Mouse (Mus musculus) testis, adult 2 months (tissue): ENCODE results near the gene Ormdl2. TPM values are rescaled to one million over a fixed set of nuclear protein-coding genes. Genes with fewer than 3 reads are reported as not detected.

Experiments
- H3K27ac ChIP-seq: fragments of 200-500 bp; 2 replicates; pipeline ENCODE4 v1.5.1; 2012; ENCODE audit warnings: low read depth, low read length; ENCODE audit not compliant: control insufficient read depth, insufficient read depth
- H3K27me3 ChIP-seq: fragments of 200-500 bp; 2 replicates; pipeline ENCODE4 v1.6.1; 2012; ENCODE audit warnings: mild to moderate bottlenecking, low read length, moderate library complexity; ENCODE audit not compliant: control insufficient read depth, insufficient read depth
- H3K36me3 ChIP-seq: fragments of 200-500 bp; 2 replicates; pipeline ENCODE4 v1.6.1; 2012; ENCODE audit warnings: mild to moderate bottlenecking, low read length; ENCODE audit not compliant: control insufficient read depth, insufficient read depth
- H3K4me1 ChIP-seq: fragments of 200-500 bp; 2 replicates; pipeline ENCODE4 v1.6.1; 2012; ENCODE audit warnings: low read length; ENCODE audit not compliant: control insufficient read depth, insufficient read depth
- H3K4me3 ChIP-seq: fragments of 200-500 bp; 2 replicates; pipeline ENCODE4 v1.5.1; 2012; ENCODE audit warnings: low read depth, mild to moderate bottlenecking, low read length, moderate library complexity, mixed read lengths; ENCODE audit not compliant: control insufficient read depth
- CTCF ChIP-seq: fragments of 200-500 bp; IDR thresholded peaks from 2 replicates; pipeline ENCODE4 v1.5.1; 2012; ENCODE audit warnings: low read depth, mild to moderate bottlenecking, inconsistent platforms, low read length, moderate library complexity; ENCODE audit not compliant: control insufficient read depth, insufficient read depth, insufficient replicate concordance
- POLR2A ChIP-seq: fragments of 200-500 bp; IDR thresholded peaks from 2 replicates; pipeline ENCODE4 v1.6.1; 2012; ENCODE audit warnings: low read depth, mild to moderate bottlenecking, inconsistent platforms, low read length, moderate library complexity; ENCODE audit not compliant: control insufficient read depth
- polyA plus RNA-seq: library from polyadenylated mRNA; depleted of rRNA; stranded (reverse); fragments of >200 nt; gene quantifications from 2 replicates; pipeline ENCODE4 v1.2.3, GENCODE M21; 2012

Ormdl2 gene
- polyA plus RNA-seq, 1 experiment: 91.8 TPM

DNA sequence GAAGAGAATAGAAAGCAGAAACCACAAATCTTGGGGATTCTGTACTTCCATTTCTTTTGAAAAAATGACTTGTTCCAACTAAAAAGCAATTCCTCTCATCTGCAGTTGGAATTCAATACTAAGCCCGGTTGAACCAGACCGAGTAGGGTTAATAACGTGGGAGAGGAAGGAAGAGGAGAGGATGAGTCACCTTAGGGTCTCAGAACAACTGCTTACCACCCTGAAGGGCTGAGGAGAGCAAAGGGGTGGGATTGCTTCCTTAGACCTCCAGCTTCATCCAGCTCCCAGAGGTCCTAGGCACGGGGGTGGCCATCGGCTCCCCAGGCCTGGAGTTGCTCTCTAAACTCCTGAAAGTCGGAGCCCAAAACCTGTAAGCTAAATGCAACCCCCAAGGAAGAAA is 18.1 kb downstream of the Ormdl2 start:
- Histone ChIP-seq H3K27ac (no peak overlapping the region; the same call in 1 of the 2 replicates), H3K4me3 (no peak overlapping the region), H3K36me3 (no peaks in the 10 kb centered on the region), H3K27me3 (no peaks in the 10 kb centered on the region), H3K4me1 (peaks cover 22% of the 10 kb centered on the region)
- no peak for TF ChIP-seq CTCF
- TF ChIP-seq POLR2A: no peak

DNA sequence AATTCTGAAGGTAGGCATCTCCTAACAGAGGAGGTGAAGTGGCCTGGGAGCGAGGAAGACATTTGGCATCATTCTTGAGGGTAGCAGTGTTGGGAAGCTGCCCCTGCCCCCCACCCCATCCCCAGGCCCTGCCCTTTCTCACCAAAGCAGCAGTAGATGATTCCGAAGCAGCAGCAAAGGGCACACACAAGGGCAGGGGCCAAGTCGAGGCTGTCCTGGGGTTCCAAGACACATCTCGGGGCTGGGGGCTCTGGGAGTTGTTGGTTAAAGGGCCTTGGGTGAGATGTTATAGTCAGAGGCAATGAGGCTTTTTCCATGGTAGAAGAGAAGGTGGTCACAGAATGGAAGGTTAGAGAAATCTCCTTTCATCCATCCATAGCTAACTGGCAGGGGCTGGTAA is 18.5 kb downstream of the Ormdl2 start:
- H3K4me3 ChIP-seq: no peak overlapping the region
- peaks cover 22% of the 10 kb centered on the region for H3K4me1 ChIP-seq
- TF ChIP-seq POLR2A: no peak
- no peak for TF ChIP-seq CTCF
- no peaks in the 10 kb centered on the region for H3K27me3 ChIP-seq
- H3K27ac ChIP-seq: no peak overlapping the region
- H3K36me3 ChIP-seq: no peaks in the 10 kb centered on the region

DNA sequence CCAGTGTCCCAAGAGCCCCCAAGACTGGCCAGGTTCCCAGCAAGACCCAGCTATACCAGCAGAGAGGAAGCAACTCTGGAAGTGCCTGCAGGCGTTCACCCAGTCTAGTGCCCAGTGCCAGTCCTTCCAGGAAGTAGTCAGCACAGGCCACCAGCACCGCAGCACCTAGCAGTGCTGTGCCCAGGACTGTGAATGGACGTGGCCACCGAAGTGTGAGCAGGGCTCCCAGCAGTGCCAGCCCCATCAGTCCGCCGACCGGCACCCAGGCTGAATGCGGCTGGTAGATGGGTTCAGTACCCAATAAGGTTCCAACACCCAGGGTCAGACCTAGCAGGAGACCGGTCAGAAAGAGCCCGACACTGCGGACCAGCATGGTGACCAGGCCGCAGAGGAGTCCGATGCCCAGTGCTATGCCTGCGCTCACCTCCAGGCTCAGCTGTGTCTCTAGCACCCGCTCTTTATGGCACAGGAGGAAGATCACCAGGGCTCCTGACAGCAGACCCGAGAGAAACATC is 19.4 kb downstream of the Ormdl2 start:
- H3K36me3 ChIP-seq: no peaks in the 10 kb centered on the region
- no peak overlapping the region for H3K27ac ChIP-seq
- TF ChIP-seq CTCF (no peak), POLR2A (no peak)
- no peak overlapping the region for H3K4me3 ChIP-seq
- peaks cover 18% of the 10 kb centered on the region for H3K4me1 ChIP-seq
- H3K27me3 ChIP-seq: no peaks in the 10 kb centered on the region

DNA sequence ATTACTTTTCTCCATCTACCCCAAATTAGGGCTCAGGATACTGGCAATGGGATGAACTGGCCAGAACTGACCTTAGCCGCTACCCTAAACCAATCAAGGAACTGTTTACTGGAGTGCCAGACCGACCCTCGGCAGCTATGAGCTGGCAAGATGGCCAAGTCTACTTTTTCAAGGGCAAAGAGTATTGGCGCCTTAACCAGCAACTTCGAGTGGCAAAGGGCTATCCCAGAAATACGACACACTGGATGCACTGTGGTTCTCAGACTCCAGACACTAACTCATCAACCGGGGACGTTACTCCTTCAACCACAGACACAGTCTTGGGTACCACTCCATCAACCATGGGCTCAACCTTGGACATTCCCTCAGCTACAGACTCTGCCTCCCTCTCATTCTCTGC is 22.8 kb downstream of the Ormdl2 start:
- H3K36me3 ChIP-seq: no peaks in the 10 kb centered on the region
- no peaks in the 10 kb centered on the region for H3K27me3 ChIP-seq
- H3K4me3 ChIP-seq: no peak overlapping the region
- TF ChIP-seq POLR2A: no peak
- TF ChIP-seq CTCF: no peak
- H3K4me1 ChIP-seq: peaks cover 5% of the 10 kb centered on the region
- H3K27ac ChIP-seq: no peak overlapping the region

DNA sequence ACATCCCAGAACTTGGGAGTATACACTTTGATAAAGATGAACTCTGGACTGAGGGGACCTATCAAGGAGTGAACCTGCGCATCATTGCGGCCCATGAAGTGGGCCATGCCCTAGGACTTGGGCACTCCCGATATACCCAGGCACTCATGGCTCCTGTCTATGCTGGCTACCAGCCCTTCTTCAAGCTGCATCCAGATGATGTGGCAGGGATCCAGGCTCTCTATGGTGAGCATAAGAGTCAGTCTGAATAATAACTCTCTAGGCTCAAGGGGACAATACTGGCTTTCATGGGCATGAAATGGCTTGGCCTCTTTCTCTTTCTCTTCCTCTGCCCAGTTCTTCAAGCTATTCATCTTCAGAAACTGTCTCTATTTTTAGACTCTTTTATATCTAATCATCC is 25.9 kb downstream of the Ormdl2 start:
- TF ChIP-seq CTCF: no peak
- no peak for TF ChIP-seq POLR2A
- Histone ChIP-seq H3K4me1 (no peaks in the 10 kb centered on the region; the same call in 1 of the 2 replicates), H3K36me3 (no peaks in the 10 kb centered on the region), H3K4me3 (no peak overlapping the region), H3K27me3 (no peaks in the 10 kb centered on the region), H3K27ac (no peak overlapping the region)

DNA sequence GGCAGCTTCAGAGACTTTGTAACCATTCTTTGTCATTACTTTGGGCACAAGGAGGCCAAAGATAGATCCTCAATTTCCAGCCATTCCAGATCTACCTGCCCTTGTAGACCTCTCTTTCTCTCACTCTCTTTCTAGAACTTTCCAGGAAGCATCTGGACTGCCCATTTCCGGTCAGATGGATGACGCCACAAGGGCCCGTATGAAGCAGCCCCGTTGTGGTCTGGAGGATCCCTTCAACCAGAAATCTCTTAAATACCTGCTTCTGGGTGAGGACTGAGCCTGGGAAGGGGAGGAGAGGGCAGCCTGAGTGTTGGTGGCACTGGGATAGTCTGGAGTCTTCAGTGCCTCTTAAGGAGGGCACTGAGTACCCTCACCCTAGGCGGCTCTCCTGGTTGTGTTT is 27.1 kb downstream of the Ormdl2 start:
- H3K27me3 ChIP-seq: no peaks in the 10 kb centered on the region
- H3K36me3 ChIP-seq: no peaks in the 10 kb centered on the region
- TF ChIP-seq POLR2A (no peak), CTCF (no peak)
- no peak overlapping the region for H3K27ac ChIP-seq
- peak overlapping the region; percentile 9; the same call in 1 of the 2 replicates for H3K4me3 ChIP-seq
- H3K4me1 ChIP-seq: no peaks in the 10 kb centered on the region; the same call in 1 of the 2 replicates

DNA sequence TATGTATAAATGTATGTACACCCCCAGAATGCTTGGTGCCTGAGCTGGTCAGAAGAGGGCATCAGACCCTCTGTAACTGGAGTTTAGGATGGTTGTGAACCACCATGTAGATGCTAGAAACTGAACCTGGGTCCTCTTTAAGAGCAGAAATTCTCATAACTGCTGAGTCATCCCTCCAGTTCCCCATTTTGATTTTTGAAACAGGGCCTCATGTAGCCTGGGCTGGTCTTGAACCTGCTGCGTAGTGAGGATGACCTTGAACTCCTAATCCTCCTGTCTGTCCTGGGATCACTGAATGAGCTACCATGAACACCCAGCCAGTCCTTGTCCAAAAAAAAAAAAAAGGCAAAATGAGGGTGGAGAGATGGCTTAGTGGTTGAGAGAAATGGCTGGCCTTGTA is 28.2 kb downstream of the Ormdl2 start:
- no peaks in the 10 kb centered on the region for H3K36me3 ChIP-seq
- TF ChIP-seq POLR2A (no peak), CTCF (no peak)
- no peak overlapping the region for H3K27ac ChIP-seq
- no peaks in the 10 kb centered on the region; the same call in 1 of the 2 replicates for H3K4me1 ChIP-seq
- no peaks in the 10 kb centered on the region for H3K27me3 ChIP-seq
- H3K4me3 ChIP-seq: no peak overlapping the region

DNA sequence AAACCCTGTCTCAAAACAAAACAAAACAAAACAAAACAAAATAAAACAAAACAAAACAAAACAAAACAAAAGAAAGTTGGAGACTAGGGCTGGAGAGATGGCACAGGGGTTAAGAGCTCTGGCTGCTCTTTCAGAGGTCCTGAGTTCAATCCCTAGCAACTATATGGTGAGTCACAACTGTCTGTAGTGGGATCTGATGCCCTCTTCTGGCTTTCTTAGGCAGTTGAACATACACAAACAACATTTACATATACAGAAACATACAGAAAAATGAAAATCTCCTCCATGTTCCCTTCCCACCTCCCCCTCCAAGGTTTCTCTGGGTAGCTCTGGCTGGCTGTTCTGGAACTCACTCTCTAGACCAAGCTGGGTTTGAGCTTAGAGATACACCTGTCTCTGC is 29.4 kb downstream of the Ormdl2 start:
- Histone ChIP-seq H3K4me3 (no peak overlapping the region), H3K27ac (no peak overlapping the region)

More for the DNA sequence above, 29.4 kb downstream of the Ormdl2 start:
- no peaks in the 10 kb centered on the region; the same call in 1 of the 2 replicates for H3K4me1 ChIP-seq
- H3K27me3 ChIP-seq: no peaks in the 10 kb centered on the region
- H3K36me3 ChIP-seq: no peaks in the 10 kb centered on the region
- TF ChIP-seq POLR2A (no peak), CTCF (no peak)
